Mouse (Mus musculus) lung, postnatal 14 days (tissue): ENCODE measurements at regions not wholly inside any gene's neighbourhood (a gene's known extent, or its start where the extent isn't known, plus 50 kb on each side); places are given as distances from the start of the nearest gene placed in this dataset.
"Not testable (repeated sequence)": the region's sequence is repeated elsewhere in the genome, so short reads cannot be mapped to it uniquely, and the experiment has no call there.

Experiments
- DNase-seq: peaks from one replicate; pipeline ENCODE4 v3.0.0; 2021

DNA sequence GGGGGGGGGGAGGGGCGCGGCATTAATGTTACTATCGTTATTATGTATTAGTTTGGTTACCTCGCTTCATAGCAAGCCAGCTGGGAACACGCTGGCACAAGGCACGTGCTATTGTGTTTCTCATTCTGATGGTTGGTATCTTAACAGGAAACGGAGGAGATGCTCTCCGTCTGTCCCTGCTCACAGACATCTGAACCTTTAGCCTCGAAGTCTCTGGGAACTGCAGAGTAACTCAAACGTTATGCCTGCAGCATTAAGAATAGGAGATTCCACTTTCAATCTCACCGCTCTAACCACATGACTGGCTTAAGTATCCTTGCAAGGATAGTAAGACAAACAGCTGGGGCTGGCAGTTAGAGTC, 80.0 kb downstream of the Nfkbiz start:
- no peak for DNase-seq

DNA sequence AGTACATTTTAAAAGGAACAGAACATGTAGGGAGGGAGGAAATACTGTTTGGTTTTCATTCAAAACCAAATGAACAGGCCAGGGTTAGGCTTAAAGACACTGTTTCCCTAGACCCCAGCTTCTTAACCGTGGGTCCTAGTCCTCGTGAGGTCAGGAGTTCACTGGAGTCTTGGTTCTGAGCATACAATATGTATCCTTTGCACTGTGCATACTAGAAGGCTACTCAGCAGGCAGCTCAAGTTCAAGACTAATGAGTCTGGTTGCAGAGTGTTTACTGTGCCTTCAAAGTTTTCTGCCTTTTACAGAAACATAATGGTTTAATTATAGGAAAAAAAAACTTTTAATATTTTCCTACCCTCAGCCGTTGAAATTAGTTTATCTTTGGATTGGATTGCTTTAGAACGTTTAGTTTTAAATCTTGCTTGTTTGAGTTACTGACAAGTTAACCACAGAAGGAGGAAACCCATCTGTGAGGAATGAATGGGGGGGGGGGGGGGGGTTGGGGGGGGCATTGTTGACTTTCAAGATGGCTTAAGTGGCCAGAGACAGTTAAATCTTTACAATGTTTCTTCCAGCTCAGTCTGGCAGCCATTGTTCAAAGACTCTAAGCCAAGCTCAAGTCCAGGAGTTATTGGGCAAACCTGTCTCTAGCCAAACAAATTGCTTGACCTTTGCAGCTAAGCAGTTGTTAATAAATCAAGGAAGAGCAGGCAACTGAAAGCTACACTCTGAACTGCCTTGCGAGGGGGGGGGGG, 80.6 kb downstream of the Nfkbiz start:
- no peak for DNase-seq

DNA sequence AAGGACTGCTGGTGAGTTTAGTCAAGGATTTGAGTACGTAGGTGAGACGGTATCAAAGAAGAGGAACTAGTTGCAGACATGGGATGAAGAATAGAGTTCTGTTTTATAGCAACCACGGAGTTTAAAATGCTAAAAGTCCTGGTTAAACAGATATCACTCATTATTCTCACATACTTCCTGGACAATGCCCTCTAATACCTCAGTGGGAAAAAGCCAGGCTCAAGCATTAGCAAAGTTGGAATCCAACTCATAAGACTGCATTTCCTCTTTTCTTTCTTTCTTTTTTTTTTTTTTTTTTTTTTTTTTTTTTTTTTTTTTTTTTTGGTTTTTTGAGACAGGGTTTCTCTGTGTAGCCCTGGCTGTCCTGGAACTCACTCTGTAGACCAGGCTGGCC, 81.3 kb downstream of the Nfkbiz start:
- DNase-seq: not testable (repeated sequence)

DNA sequence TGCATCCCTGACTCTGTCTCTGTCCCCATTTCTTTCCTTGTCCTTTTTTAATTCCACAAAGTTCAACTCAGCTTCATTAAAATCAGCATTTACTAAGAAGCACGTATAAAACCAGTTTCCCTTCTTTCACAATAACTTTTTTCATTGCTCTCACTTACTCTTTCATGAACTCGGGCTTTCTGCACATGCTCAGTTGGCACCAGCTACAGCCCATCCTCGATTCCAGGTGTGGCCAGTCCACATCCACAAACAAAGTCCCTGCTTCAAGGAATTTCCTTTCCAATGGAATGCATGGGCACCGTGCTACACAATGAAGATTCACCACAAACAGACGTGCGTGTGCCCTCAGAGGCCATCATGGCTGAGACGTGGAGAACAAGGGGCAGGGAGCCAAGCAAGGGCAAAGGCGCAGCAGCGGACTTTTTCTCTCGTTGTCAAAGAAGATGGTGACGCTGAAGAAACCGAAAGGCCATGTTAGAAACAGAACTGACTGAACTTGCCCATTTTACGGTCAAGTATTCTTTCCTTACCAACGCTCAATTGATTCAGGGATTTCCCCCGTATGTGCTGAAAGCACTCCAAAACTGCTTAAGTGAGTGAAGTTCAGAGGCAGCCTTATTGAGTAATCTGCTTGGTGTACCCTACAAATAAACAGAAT, 81.8 kb downstream of the Nfkbiz start:
- DNase-seq: no peak

DNA sequence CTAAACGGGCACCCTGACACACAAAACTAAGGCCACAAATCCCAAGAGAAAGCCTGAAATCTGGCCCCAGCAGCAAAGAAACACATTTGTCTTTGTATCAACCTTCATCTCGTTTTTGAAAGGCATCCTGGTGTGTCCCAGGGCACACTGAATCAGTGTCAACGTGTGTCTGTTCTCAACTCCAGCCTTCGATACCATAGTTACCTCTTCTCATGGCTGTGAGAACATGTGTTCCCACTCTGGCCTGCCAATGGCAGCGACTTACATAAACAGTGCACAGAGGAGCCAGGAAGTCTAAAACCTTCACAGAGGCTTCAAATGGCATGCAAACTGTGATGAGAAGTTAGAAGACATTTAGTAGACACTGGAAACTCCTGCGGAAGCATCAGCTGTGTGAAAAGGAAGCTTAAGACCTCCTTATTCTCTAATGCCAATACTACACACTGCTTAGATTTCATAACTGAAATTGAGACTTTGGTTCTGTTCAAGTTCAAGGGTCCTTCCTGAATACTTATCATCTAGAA, 83.3 kb downstream of the Nfkbiz start:
- no peak for DNase-seq

DNA sequence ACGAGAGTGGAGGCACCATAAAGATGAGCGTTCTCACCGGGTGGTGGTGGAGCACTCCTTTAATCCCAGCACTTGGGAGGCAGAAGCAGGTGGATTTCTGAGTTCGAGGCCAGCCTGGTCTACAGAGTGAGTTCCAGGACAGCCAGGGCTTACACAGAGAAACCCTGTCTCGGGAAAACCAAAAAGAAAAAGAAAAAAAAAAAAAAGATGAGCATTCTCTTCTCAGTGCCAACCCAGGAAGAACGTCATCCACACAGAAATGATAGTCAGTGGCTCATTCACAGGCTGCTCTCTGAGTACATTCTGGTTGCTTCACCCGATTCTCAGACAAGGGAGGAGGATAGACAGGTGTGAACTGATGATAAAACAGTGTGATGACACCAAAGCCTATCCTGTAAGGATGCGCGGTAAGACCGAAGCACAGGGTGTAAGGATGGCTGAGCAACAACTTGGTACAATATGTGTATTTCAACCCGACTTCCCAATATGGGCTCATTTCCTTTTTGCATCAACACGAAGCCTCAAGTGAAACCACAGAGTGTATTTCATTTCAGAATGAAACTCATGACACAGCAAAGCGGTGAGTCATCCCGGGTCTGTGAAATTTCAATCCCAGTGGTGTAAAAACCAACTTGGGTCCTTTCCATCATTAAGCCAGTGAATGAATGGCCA, 84.5 kb downstream of the Nfkbiz start:
- DNase-seq: no peak

DNA sequence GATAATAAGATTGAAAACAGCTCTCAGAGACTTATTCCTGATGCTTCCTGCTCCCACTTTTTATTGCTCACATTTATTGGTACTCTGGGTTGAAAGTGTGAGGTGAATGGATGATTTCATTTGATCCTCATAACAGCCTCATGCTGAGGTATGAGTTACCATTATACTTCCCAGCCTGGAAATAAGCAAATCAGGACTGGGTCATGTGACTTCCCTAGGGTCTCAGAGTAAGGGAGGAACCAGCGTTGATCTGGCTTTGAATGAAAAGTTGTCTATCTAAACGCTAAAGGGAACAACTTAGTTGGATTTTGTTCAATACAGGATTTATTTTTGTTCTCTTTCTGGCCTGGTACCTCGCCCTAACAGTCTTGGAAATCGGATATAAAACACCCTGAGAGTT, 85.3 kb downstream of the Nfkbiz start:
- no peak for DNase-seq

DNA sequence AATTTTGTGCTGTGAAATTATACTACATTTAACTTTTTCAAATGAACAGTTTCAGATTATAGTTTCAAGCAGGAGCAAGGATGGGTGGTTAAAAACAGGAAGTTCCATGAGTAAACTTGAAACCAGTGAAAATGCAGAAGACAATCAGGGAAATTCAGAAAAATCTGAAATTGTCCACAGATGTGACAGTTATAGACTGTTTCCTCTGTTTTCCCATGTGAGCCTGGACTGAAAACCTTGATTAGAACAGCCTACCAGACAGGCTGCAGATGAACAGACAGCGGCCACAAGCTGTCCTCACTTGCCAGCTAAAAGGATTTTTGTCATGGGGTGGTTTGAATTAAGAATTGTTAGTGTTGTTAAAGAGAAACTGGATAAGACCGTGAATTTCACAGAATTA, 91.4 kb downstream of the Nfkbiz start:
- no peak for DNase-seq

DNA sequence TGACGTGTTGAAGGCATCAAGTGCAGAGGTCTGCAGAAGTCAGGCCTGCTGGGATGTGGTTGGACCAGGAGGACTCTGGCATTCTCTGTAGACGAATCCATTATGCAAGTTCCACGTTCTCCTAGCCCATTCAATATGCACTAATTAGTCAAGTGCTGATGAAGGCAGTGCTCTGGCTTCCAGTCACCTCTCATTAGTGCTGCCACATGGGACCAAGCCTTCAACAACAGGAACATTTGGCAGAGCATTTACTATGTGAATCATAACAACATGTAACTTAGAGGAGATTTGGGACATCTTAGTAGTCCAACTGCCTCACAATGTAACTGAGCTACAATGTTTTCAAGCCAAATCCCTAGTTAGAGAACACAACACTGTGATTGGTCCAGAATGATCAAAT, 92.5 kb downstream of the Nfkbiz start:
- no peak for DNase-seq

DNA sequence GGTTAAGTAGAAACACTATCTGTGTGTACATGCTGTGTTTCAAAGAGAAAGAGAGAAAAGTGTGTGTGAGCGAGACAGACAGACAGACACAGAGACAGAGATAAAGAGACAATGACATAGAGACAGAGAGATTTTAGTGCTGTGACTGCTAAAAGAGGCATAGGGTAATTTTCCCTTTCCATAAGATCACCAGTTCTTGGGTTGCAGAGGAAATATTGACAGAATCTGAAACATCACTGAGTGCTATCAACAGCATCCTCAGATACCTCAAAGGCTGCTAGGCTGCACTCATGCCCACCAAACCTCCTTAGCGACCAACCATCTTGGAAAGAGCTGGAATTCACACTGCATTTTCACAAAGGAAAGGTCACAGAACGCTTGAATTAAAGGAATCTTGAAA, 93.6 kb downstream of the Nfkbiz start:
- no peak for DNase-seq

DNA sequence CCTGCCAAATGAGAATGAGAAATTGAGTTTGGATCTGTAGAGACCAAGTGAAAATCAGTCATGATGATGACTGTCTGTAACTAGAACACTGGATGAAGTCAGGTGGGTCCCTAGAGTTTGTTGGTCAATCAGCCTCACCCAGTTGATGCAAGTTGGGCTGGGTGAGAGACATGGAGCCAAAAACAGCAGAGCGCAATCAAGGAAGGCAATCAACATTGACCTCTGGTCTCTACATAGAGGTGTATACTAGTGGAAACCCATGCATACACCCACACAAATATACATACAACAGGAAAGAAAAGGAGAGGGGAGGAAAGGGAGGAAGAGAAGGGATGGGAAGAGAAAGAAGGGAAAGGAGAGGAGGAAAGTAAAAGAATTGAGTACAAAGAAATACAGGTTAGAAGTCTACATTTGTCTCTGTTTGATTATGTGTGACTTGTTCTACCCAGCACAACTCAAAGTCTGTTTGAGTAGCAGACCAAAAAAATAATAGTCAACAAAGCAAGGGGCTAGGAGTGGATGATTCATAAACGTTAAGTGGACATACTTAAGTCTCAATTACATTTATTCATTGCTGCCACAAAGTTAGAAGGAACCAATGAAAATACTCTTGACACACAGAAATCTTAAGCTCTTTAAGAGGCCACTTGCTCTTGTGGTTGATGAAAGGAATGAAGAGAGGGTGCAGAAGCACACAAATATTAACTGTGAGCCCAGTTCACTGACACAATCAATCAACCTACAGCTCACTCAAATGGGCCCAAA, 97.4 kb downstream of the Nfkbiz start:
- DNase-seq: no peak

DNA sequence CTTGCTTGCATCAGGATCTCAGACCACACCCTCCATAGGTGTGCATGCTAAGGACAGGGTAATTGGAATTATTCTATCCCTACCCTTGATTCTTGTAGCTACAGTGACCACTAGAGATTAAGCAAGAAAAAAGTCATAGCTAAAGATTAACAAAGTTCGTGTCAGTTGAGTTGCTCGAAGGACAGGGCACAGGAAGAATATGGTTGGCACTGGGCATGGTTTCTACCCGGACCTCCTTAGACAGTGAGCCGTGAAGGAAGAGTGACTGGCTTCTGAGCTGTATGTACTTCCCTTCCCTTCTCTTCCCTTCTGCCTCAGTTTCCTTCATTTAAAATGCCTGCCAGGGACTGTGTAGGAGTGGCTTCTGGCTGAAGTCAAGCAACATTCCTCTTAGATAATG, 100.0 kb downstream of the Nfkbiz start:
- DNase-seq: no peak

DNA sequence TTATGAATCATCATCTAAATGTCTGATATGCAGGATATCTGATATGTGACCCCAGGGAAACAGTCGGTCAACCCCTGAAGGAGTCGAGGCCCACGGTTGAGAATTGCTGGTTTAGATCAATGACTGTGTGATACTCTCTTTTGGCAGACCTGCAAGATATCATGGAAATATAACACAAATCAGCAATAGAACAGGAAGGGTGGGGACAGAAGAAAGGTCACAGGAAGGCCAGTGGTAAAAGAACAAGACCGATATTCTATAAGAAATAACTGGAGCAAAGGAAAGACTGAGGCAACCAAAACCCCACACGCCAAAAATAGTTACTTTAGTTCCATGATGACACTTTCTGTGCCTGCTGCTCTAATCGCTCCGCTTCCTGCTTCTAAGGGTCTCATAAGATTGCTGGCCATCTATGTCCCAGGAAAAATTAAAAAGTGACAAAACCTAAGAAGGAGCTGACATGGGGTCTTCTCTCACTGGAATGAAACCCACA, 103.2 kb downstream of the Nfkbiz start:
- no peak for DNase-seq

DNA sequence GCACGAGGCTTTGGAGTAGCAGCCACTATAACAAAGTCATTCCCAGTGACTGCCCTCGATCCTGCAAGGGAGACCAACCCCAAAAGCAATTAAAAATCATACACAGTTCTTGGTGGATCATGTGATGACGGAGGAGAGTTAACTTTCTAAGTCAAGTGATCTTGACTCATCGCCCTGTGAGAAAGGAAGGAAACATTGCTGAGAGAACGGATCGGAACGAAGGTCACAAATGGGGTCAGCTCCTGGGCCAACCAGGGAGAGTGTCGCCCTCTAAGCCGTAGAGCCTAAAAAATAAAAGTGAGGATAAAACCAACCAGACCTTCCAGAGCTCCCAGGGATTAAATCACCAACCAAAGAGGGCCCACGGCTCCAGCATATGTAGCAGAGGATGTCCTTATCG, 104.4 kb downstream of the Nfkbiz start:
- DNase-seq: no peak

DNA sequence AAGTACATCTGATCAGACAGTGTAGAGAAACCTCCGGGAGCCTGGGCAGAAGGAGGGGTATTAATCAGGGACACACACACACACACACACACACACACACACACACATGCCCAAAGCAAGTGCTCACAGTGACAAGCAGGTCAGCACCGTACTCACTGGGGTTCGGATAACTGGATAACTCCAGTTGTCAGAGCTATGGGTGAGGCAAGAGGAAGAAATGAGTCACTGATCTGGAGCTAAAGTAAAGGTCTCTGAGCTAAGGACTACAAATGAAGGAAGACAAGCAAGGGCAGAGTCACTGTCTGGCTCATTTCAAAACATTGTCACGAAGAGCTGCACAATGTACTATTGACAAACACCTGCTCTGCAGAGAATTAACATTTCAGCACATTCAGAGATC, 104.9 kb downstream of the Nfkbiz start:
- DNase-seq: no peak

DNA sequence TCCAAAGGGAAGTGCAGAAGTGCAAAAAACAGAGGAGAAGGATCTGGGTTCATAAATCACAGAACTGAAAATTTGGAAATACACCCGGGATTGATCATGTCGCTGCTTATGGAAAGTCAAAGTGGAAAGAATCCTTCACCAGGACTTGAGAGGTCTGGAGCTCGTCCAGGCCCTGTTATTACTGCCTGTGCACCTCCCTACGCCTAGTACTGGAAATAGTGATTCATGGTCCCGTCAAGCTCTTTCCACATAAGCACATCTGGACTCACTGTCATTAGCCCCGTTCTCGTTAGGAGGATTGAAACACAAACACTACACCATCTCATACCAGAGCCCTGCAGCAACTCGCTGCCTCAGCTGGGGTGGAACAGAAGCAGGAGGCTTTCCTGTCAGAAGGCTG, 107.7 kb downstream of the Nfkbiz start:
- peak; percentile 15 for DNase-seq

DNA sequence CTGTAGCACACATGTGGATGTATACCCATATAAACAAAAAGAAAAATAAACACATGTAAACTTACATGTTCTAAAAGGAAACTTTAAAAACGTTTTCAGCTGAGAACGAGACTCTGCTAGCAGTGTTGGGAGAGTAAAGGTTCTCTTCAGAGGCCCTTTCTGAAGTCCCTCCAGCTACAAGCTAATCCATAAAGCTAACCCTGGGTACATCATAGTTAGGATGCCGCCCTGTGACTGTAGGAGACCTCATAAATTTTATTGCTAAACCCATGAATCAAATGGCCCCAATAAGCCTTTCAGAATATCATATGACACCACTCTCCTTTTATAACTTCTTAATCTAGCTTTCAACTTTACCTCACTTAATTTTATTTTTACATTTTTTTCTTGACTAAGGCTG, 112.2 kb downstream of the Nfkbiz start:
- no peak for DNase-seq

DNA sequence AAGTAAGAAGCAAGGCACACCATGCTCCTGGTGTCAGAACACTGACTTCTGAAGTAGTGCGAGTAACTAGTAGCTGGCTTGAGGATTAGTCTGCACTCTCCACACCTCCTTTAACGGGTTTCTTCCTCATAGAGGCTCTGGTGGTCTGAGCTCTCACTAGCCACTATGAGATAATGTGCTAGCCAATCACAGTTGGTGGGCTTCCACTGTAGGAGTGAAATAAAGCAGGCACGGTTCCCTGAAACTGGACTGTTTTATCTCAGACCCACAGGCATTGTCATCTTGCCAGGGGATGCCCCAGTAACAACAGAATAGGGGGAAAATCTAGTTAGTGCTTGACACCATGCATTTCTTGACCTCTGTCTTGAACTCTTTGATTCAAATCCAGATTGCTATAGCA, 118.3 kb downstream of the Nfkbiz start:
- no peak for DNase-seq

DNA sequence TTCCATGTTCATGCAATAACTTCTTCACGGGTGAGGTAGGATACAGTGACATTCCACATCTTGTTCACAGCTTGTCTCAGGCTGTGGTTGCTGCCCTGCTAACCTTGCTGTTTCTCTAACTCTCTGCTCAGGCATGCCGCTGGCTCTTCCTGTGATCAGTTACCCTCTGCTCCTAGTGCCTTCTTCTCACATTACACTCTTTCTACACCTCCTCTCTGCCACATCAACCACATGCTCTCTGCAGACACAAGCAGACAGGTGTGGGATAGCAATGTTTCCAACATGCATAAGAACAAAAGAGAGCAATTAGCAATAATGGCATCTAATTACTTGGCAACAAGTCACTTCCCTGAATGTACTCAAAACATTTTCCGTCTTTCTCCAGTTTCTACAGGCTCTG, 128.7 kb downstream of the Nfkbiz start:
- no peak for DNase-seq

DNA sequence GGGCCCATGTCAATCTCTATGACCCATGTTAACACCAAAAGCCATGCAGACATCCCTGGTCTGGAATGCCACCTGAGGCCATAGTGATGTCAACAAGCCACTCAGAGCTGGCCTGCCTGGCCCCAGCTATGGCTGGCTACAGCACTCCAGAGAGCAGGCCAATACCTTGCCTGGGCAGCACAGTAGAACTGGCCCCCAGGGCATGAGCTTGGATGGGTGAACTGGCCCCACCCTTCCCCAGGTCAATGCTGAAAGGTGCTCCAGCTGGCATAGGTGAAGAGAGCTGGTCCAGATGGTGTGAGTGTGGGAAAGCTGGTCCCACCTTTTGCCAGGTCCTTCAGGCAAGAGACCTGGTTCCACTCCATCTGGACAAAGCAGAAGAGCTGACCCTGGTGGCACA, 132.2 kb downstream of the Nfkbiz start:
- DNase-seq: no peak

DNA sequence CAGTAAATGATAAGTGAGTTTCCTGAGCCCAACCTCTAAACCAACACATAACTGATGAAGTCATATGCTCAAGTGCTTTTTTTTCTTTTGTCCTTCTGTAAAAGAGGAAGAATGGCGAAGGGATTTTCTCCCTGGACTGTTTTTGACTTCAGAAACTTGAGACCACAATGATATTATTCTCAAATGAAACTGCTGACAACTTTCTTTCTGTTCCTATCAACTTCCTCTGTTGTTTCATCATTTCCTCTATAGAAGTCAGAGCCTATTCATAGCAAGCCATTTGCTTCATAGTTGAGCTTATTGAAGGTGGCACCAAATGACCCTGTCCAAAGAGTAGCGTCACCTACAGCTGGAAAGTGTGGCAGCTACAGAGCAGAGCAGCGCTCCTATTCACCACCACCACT, 140.2 kb downstream of the Nfkbiz start:
- DNase-seq: no peak

DNA sequence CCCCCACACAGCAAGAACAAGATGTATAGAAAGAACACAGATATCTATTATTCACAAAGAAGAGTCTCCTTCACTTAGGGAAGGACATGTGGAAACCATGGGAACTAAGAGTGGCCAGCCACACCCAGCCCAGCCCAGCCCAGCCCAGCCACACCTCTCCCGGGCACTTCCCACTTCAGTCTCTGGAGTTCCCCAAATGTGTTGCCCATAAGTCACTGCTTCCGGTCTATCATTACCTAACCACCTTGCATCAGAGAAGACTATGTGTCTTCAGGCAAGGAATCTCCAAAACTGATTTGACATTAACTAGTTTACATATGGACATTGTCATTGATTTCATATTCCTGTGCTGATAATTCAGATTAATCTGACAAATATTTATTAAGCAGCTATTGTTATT, 147.6 kb downstream of the Nfkbiz start:
- peak; percentile 1 for DNase-seq

DNA sequence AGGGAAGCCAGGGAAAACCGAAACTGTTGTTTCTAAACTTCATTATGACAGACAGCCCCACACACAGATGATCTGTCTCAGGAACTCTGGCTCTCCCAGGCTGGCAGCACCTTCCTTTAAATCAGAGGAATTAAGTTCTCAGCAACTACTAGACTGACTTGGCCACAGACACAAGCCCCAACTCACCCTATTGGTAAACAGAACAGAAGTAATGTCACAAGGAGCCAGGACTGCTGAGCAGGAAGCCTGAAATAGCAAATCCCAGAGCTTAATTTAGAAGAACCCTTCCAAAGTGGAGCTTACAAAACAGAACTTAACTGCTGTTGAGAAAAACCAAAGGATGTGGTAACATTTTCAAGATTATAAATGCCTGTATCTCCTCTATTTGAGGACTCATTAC, 174.8 kb downstream of the Nfkbiz start:
- no peak for DNase-seq
